Mouse (Mus musculus) CH12.LX (cell line): ENCODE results near the gene Cfap46.

Experiments used
- CHD2 ChIP-seq: IDR thresholded peaks from 2 replicates; pipeline ENCODE4 v1.6.1; 2011; ENCODE audit warnings: low read length, improper control_type of control experiment
- CTCF ChIP-seq, 2 experiments: IDR thresholded peaks in 1 of 2; conservative IDR thresholded peaks in 1 of 2; 2 replicates each; pipeline ENCODE4 v1.5.1; 2011 to 2012; ENCODE audit warnings: low read depth in 2 of 2, low read length in 2 of 2, improper control_type of control experiment in 1 of 2, inconsistent platforms in 1 of 2, mild to moderate bottlenecking in 1 of 2, moderate library complexity in 1 of 2
- EP300 ChIP-seq: IDR thresholded peaks from 2 replicates; pipeline ENCODE4 v1.6.1; 2011; ENCODE audit warnings: low read length, improper control_type of control experiment
- ETS1 ChIP-seq: conservative IDR thresholded peaks from 2 replicates; pipeline ENCODE4 v1.6.1; 2012; ENCODE audit warnings: low read depth, mild to moderate bottlenecking, inconsistent platforms, low read length, improper control_type of control experiment, moderate library complexity
- MAFK ChIP-seq: IDR thresholded peaks from 2 replicates; pipeline ENCODE4 v1.6.1; 2011; ENCODE audit warnings: low read length, improper control_type of control experiment; ENCODE audit not compliant: insufficient replicate concordance
- MEF2A ChIP-seq: IDR thresholded peaks from 2 replicates; pipeline ENCODE4 v1.6.1; 2014; ENCODE audit warnings: low read depth, mild to moderate bottlenecking, inconsistent platforms, low read length, improper control_type of control experiment, borderline replicate concordance
- MXI1 ChIP-seq: IDR thresholded peaks from 2 replicates; pipeline ENCODE4 v1.6.1; 2011; ENCODE audit warnings: mild to moderate bottlenecking, low read depth, low read length, improper control_type of control experiment
- NELFE ChIP-seq: IDR thresholded peaks from 2 replicates; pipeline ENCODE4 v1.6.1; 2011; ENCODE audit warnings: low read depth, low read length, improper control_type of control experiment
- RAD21 ChIP-seq: IDR thresholded peaks from 2 replicates; pipeline ENCODE4 v1.6.1; 2011; ENCODE audit warnings: low read depth, mild to moderate bottlenecking, low read length, improper control_type of control experiment, moderate library complexity
- USF2 ChIP-seq: conservative IDR thresholded peaks from 2 replicates; pipeline ENCODE4 v1.6.1; 2011; ENCODE audit warnings: low read depth, low read length, improper control_type of control experiment
- ZNF384 ChIP-seq: IDR thresholded peaks from 2 replicates; pipeline ENCODE4 v1.6.1; 2012; ENCODE audit warnings: low read depth, low read length, improper control_type of control experiment, inconsistent platforms

DNA sequence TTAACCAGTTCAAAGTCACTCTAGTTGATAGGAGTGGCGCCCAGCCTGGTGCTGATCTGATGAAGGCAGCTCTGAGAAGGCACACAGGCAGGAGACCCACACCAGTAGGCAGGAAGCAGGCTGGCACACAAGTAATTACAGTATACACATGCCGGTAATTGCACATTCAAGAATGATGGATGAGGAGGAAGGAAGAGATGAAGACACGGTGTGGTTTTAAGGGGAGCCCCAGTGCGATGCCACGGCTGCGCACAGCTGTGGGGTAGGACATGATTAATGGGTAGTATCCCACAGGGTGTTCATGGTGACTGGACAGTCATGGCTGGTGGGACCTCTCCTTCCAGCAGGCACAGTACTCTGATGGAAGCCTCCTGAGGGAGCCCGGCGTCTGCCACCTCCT is 117.1 kb downstream of the Cfap46 start:
- TF ChIP-seq MEF2A (no peak), ZNF384 (no peak), USF2 (no peak), EP300 (no peak), MXI1 (no peak), CTCF (conservative IDR thresholded peaks at IDR 0.05 in 1 of 2, IDR thresholded peaks at IDR 0.05 in 1 of 2; ENCODE audit: low read depth in 2 of 2, low read length in 2 of 2) (no peak), NELFE (no peak), CHD2 (no peak), MAFK (no peak), RAD21 (no peak), ETS1 (no peak)
